Mouse (Mus musculus) lung, postnatal 14 days (tissue): ENCODE results near the gene Stk32c.

Experiments used
- DNase-seq: peaks from one replicate; pipeline ENCODE4 v3.0.0; 2021

The Stk32c gene

GRCm38 (mm10) chr7:139191619-139192018 is 21.5 kb downstream of the Stk32c start:
- DNase-seq = no peak

- DNase-seq = no peak
Observed at GRCm38 (mm10) chr7:139190616-139191015, 22.5 kb downstream of the Stk32c start.

DNA sequence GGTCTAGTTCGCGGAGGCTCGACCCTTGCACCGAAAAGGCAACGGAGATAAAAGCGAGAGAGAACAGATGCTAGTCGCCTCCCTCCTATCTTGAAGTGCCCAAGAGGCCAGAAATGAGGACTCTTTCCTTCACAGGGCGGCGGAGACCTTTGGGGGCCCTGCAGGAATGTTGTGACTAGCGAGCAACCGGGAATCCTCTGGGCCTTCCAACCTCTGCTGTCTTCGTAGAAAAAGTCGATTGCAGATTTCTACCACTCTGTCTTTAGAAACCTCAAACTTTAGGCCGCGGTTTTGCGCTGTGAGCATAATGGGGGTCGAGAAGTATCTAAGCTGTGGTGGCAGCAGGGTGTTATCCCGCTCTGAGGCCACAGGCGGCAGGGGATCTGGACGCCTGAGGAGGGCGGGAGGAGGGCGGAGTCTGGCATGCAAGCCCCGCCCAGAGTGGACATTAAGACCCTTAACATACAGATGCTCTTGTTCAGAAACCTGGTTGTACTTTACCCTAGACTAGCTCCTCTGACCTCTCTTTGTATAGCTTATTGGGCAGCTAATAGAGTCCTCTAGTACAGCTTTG is 24.4 kb downstream of the Stk32c start:
- no peak for DNase-seq

DNA sequence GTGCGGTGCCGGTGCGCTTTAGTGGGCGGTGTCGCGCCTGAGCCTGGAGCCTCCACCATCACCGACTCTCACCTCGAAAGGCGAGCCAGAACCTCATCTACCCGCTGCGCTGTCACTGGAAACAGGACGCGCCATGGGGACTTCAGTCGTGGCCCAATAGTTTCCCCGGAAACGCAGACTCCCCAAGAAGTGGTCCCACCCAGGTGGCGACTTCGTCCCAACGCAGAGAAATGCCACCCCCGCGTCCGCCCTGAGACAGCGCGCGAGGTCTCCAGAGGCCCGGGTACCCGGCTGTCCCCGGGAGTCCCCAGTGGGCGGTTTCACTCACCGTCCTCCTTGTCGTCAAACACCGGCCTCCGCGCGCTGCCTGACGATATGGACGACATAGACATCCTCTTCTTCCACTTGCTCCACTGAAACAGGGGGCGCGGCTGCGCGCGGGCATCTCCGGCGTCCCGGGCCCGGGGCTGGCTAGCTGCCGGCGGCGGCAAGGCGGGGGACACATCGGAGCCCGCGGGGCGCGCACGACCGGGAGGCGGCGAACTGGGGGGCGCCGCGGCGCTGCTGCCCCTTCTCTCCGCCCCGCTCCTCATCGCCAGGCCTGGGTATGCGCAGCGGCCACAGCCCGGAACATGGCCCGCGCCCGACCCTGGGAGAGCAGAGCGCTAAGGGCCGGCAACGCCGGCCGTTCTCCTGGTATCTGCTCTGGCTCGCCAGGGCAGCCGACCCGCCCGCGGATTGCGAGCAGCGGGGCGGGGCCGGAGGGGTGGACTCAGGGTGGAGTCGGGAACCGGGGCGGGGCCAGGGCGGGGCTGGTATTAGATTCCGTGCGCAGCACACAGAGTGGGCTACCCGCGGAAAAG is 25.1 kb downstream of the Stk32c start:
- peak; percentile 78 for DNase-seq

DNA sequence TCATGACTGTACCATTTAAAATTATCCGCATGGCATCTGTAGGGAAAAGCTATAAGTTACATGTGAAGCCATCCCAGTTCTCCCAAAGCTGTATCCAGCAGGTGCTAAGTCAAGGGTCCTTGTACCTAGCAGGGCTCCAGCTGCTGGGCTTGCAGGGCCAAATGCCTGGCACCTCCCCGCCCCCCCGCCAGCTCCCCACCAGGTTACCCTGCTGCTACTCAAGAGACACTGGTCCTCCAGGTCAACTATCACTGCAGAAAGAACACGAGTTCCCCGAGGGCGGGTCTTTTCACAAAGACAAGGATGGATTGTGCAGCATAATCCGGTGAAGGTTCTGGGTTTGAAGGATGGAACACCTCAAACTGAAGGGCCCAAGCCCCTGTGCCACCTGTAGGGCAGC is 25.8 kb downstream of the Stk32c start:
- DNase-seq = no peak

- DNase-seq = no peak
Observed at GRCm38 (mm10) chr7:139186436-139186835, 26.7 kb downstream of the Stk32c start.

GRCm38 (mm10) chr7:139185971-139186370 is 27.1 kb downstream of the Stk32c start:
- no peak for DNase-seq

DNA sequence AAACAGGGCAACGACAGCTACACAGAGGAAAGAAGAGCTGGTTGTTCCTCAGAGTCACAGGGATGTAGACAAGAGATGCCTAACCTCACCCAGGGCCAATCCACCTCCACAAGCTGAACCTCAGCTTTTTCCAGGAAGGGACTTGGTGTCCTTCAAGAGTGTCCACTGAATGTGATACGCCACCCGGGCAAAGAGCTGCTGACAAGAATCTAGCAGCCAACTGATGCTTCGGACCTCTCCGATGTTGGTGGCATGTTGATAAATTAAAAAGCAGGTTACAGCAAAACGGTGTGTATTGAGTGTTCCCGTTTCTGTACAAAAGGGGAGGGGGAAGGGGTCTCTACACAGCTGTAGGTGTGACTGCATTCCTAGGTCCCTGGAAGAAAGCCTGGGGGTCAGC is 28.3 kb downstream of the Stk32c start:
- no peak for DNase-seq

GRCm38 (mm10) chr7:139184396-139184795 is 28.7 kb downstream of the Stk32c start:
- DNase-seq = no peak

GRCm38 (mm10) chr7:139180058-139180457 is 33.0 kb downstream of the Stk32c start:
- DNase-seq = no peak

- no peak for DNase-seq
Observed at GRCm38 (mm10) chr7:139179299-139179698, 33.8 kb downstream of the Stk32c start.

- no peak for DNase-seq
Observed at GRCm38 (mm10) chr7:139169143-139169542, 44.0 kb downstream of the Stk32c start.

GRCm38 (mm10) chr7:139164410-139164809 is 48.7 kb downstream of the Stk32c start:
- no peak for DNase-seq

DNA sequence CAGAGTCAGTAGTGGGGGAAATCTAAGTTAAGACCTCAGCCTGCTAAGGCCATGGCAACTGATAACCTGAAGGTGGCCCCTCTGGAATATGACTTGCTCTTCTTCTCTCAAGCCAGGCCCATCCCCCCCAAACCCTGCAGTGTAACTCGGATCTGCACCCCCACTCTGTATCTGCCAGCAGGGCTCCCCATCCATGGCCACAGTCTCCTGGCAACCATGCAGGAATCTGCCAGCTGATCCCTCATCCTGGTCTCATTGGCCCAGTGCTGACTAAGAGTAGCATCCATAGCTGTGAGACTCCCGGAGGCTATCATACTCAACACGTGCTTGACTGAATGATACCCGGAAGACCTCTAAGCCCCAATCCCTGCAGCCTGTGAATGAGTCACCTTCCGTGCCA is 54.2 kb downstream of the Stk32c start:
- no peak for DNase-seq

- no peak for DNase-seq
Observed at GRCm38 (mm10) chr7:139158549-139158948, 54.6 kb downstream of the Stk32c start.

DNA sequence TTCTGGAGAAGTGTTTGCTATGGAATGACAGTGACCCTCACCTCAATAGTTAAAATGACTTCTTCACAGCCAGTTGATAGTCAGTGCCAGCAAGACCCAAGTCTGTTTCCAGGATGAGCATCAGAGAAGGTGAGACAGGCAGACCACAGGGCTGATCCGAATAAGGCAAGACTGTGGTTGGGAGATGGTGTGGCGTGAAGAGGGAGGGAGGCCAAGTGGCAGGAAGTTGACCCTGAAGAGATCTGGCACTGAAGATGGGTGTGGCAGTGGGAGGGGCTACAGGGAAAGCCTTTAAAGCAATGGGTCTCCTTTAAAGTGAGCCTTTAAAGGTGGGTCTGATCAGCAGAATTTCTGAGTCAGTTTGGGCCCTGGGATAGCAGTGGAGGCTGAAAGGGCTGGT is 55.6 kb downstream of the Stk32c start:
- no peak for DNase-seq

DNA sequence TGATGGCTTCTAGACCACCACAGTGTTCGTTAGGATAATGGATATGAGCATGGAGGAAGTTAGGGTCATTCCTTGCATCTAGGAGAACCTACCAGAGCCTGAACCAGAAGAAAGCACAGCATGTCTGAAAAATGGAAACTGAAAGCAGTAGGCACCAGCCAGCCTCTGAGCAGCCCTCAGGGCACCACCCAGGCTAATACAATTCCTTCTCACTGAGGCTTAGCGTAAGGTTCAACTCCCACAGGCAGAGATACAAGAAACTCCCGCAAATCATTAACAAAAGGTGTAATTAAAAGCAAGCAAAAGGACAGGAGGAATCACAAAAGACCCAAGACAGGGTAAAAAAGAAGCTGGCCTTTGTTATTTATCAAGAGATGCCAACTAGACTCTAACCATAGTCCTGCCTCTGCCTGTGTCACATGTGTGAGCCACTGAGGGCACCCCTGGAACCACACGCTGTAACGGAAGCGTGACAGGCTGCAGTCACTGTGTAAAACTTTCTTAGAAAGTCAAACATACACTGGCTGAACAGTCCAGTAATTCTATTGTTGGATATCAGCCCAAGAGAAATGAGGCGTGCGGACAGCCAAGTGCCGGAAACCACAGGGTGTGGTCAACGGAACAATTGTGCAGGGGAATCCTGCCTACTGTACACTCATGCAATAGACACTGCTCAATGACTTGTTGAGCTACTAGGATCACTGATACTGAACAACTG is 56.6 kb downstream of the Stk32c start:
- peak; percentile 46 for DNase-seq

GRCm38 (mm10) chr7:139152927-139153326 is 60.2 kb downstream of the Stk32c start:
- DNase-seq = peak; percentile 14

DNA sequence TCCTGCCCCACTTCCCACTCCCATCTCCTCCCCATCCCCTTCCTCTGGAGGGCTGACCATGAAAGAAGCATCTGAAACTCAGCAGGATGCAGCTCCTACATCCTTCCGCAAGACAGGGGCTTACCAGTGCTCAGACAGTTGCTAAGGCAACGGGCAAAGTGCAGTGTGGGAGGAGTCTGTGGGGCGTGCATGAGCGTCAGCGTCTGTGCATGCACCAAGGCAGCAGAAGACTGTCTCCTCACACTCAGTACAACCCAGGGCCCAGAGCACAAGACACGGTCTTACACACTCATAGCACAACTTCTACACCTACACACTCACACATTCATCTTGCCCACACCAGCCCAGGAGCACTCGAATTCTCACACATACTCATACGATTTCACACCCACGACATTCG is 62.0 kb downstream of the Stk32c start:
- no peak for DNase-seq

- no peak for DNase-seq
Observed at GRCm38 (mm10) chr7:139149373-139149772, 63.7 kb downstream of the Stk32c start.

GRCm38 (mm10) chr7:139147360-139147759 is 65.7 kb downstream of the Stk32c start:
- no peak for DNase-seq

DNA sequence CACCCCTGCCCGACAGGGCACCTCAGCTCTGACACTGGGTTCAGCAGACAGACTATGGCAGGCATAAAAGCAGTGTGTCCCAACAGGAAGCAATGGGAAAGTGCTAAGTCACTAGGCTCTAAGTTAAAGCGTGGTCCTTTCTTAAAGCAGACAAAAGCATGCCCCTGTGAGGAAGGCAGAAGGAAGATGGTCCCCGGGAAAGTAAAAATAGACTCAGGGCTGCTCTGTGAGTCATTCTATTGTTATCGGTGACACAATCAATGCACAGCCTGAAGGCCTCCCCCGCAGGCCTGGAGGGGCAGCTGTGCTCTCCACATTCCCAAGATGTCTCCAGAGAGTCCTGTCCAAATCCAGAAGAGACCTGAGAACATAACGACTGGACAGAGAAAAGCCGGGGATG is 67.2 kb downstream of the Stk32c start:
- DNase-seq = no peak

DNA sequence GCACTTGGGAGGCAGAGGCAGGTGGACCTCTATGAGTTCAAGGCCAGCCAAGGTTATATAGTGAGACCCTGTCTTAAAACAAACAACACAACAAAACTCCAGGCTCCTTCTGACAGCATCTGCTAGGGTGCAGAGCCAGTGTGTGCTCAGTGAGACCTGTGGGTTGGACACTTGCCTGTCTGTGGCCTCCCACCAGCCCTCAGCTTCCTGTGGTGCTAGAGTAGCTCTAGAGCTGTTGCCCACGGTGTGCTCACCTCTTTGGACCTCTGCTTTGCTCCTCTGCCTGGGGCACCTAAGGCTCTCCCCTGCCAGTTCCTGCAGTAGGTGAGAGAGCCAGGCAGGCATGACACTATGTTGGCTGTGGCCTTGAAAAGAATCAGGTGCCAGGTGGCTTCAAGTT is 69.3 kb downstream of the Stk32c start:
- DNase-seq = no peak

DNA sequence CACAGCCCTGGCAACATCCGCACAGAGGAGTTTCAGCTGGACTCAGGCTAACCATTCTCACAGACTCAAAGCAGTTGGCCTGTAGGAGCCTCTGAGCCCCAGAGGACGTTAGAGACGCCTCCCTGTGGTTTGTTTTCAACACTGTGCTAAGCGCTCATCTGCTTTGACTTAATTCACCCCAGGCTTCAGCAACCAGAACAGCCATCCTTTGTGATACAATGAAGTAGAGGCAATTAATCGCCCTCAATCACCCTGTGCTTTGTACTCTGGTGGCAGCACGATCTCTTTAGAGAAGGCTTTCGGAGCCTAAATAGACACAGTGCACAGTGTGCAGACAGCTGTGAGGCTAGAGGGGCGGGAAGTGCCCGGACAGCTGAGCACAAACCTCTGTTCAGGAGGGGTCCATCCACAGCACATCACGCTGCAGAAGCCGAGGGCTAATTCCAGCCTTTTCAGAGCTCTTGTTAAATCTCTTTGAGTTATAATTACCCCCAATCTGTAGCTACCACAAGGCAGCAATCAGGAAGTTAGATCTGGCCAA is 73.1 kb downstream of the Stk32c start:
- DNase-seq = no peak
